Mouse (Mus musculus) heart, adult 2 months (tissue): Measurements from ENCODE around the gene Myo1d.

ENCODE experiments used
- CTCF ChIP-seq: fragments of 200-600 bp; IDR thresholded peaks from 2 replicates; pipeline ENCODE4 v1.8.1; 2022; ENCODE audit warnings: antibody characterized with exemption, mild to moderate bottlenecking, moderate library complexity
- POLR2A ChIP-seq: fragments of 200-500 bp; IDR thresholded peaks from 2 replicates; pipeline ENCODE4 v1.6.1; 2011; ENCODE audit warnings: mild to moderate bottlenecking, low read depth, low read length, control low read depth; ENCODE audit not compliant: insufficient read depth

- no peak for TF ChIP-seq CTCF
- no peak for TF ChIP-seq POLR2A
Observed at GRCm38 (mm10) chr11:80513796-80514195, 266.0 kb downstream of the Myo1d start.
